Mouse (Mus musculus): ENCODE data around the gene Nell2.

DNA sequence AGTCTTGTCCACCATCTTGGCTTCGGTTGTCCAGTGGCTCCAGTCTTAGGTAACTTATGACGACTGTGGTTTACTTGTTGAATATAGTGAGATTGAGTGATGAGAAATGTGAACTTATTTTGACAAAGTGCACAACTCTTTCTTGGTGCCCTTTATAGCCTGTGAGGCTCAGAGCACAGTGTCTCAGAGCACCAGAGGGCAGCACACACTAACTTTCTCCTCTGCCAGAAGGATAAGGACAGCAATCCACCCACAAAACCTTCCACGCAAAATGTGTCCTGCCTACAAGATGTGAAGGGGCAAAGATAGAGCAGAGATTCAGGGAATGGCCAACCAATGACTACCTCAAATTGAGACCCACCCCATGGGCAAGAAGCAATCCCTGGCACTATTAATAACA lies 256.2 kb downstream of the Nell2 start:
- TF ChIP-seq HCFC1 (IDR thresholded peaks at IDR 0.05; ENCODE audit: low read depth, low read length) (no peak), POLR2A (IDR thresholded peaks at IDR 0.05; ENCODE audit: low read depth, low read length) (no peak), ETS1 (conservative IDR thresholded peaks at IDR 0.05; ENCODE audit: low read depth, low read length) (no peak), ZMIZ1 (IDR thresholded peaks at IDR 0.05; ENCODE audit: low read depth, low read length) (no peak), JUND (conservative IDR thresholded peaks at IDR 0.05; ENCODE audit: low read depth, low read length) (no peak), ZNF384 (IDR thresholded peaks at IDR 0.05; ENCODE audit: low read depth, low read length) (no peak)

Measured in CH12.LX (cell line).